ENCODE assay signal across 8 mouse cellular contexts in the genomic region with DNA sequence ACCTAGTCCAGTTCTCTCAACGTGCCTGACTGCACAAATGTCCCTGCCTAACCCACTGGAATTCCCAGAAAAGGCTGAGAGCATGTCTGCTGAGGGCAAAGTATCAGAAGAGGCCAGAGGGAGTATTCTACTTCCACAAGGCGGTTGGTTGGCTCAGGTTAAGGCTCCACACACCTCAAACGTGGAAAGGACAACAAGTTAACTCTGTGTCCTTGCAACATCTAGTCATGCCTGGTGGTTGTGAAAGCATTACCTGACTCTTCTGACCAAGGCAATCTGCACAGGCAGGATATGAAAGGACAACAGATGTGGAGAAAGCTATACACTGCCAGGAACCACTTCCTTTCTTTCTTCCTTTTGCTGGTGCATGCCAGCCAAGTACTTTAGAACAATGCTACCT. TPM values are rescaled to one million over a fixed set of nuclear protein-coding genes. Genes with fewer than 3 reads are reported as not detected.
DNase-seq lines count a peak whose midpoint lies in the region; ATAC-seq and TF ChIP-seq lines count a peak whose summit lies in the region.

No protein-coding gene starts in this region.

- no peaks in the 10 kb centered on the region for H3K4me1 ChIP-seq in hindbrain, postnatal 0 days (ENCODE audit: insufficient read depth, low read length)
- peaks cover 5% of the 10 kb centered on the region; the same call in 1 of the 2 replicates for H3K4me1 ChIP-seq in hindbrain, embryonic 12.5 days
- H3K4me1 ChIP-seq in kidney, embryonic 15.5 days = peaks cover 20% of the 10 kb centered on the region

- H3K9ac ChIP-seq in hindbrain, postnatal 0 days (replicated peaks; ENCODE audit: low read length) = no peak overlapping the region
- no peak overlapping the region for H3K9ac ChIP-seq in hindbrain, embryonic 12.5 days
- no peak overlapping the region for H3K9ac ChIP-seq in kidney, embryonic 15.5 days

- peak overlapping the region; percentile 99; the same call in 1 of the 2 replicates for H3K4me2 ChIP-seq in hindbrain, postnatal 0 days (ENCODE audit: low read depth, low read length)
- H3K4me2 ChIP-seq in hindbrain, embryonic 12.5 days (replicated peaks) = no peak overlapping the region
- peak overlapping the region; percentile 96; the same call in 1 of the 2 replicates for H3K4me2 ChIP-seq in kidney, embryonic 15.5 days

- H3K36me3 ChIP-seq in hindbrain, postnatal 0 days (ENCODE audit: insufficient read depth, low read length) = no peaks in the 10 kb centered on the region
- no peaks in the 10 kb centered on the region for H3K36me3 ChIP-seq in hindbrain, embryonic 12.5 days
- H3K36me3 ChIP-seq in kidney, embryonic 15.5 days = no peaks in the 10 kb centered on the region

- no peak for ATAC-seq in hindbrain, postnatal 0 days
- ATAC-seq in hindbrain, embryonic 12.5 days (ENCODE audit: low FRiP score) = no peak
- 0 out of 2 replicates have a peak, but pooled peaks have one; percentile 13 for ATAC-seq in common myeloid progenitor, adult 5-6 weeks (replicated peaks; ENCODE audit: low read depth, poor library complexity, severe bottlenecking)
- no peak for ATAC-seq in kidney, embryonic 15.5 days (replicated peaks; ENCODE audit: low FRiP score)
- 0 out of 2 replicates have a peak, but pooled peaks have one; percentile 21 for ATAC-seq in megakaryocyte, adult 5-6 weeks (ENCODE audit: poor library complexity, severe bottlenecking)

- TF ChIP-seq CTCF in hindbrain, postnatal 0 days (IDR thresholded peaks at IDR 0.05; ENCODE audit: low read depth) = no peak

- no peak for DNase-seq in hindbrain, postnatal 0 days (ENCODE audit: low spot score)
- no peak for DNase-seq in frontal cortex, postnatal 25 days (ENCODE audit: low spot score in 2 of 2)
- DNase-seq in ovary, postnatal 14 days (ENCODE audit: low spot score) = no peak
- DNase-seq in T-cell, adult 2 months (ENCODE audit: low spot score) = no peak

- no peak overlapping the region for H3K4me3 ChIP-seq in hindbrain, postnatal 0 days (ENCODE audit: low read length)
- no peak overlapping the region for H3K4me3 ChIP-seq in hindbrain, embryonic 12.5 days
- no peak overlapping the region for H3K4me3 ChIP-seq in kidney, embryonic 15.5 days (replicated peaks)

- no peak overlapping the region for H3K27ac ChIP-seq in hindbrain, postnatal 0 days
- no peak overlapping the region for H3K27ac ChIP-seq in hindbrain, embryonic 12.5 days
- H3K27ac ChIP-seq in kidney, embryonic 15.5 days = 0 out of 2 replicates have a peak overlapping the region, but pooled peaks have one; percentile 6

- no peaks in the 10 kb centered on the region for H3K9me3 ChIP-seq in hindbrain, postnatal 0 days (ENCODE audit: low read length)
- H3K9me3 ChIP-seq in hindbrain, embryonic 12.5 days (replicated peaks) = no peaks in the 10 kb centered on the region
- no peaks in the 10 kb centered on the region for H3K9me3 ChIP-seq in kidney, embryonic 15.5 days (replicated peaks)

- WGBS in hindbrain, postnatal 0 days = 77% methylated on average over 3 of the region's 3 CpGs
- 64% methylated on average over 3 of the region's 3 CpGs for WGBS in hindbrain, embryonic 12.5 days
- 58% methylated on average over 3 of the region's 3 CpGs for WGBS in kidney, embryonic 15.5 days

- no peaks in the 10 kb centered on the region for H3K27me3 ChIP-seq in hindbrain, postnatal 0 days (ENCODE audit: insufficient read depth, low read length)
- H3K27me3 ChIP-seq in hindbrain, embryonic 12.5 days = peaks cover 14% of the 10 kb centered on the region
- no peaks in the 10 kb centered on the region for H3K27me3 ChIP-seq in kidney, embryonic 15.5 days

RNA-seq across cellular contexts. Expression of gene Fah, which starts 2.0 kb away (rescaled TPM):
- 17.6 and 20.8 TPM in 2 replicates for total RNA-seq in hindbrain, postnatal 0 days (2014; rRNA removed)
- 14.3 and 14.9 TPM in 2 replicates for polyA plus RNA-seq in hindbrain, postnatal 0 days (2015; fragmentation: Nextera tagmentation; extraction: Ambion mirVana)
- 3.8 and 4.3 TPM in 2 replicates for polyA plus RNA-seq in hindbrain, embryonic 12.5 days (2016; fragmentation: Nextera tagmentation; extraction: Ambion mirVana)
- total RNA-seq in common myeloid progenitor, adult 5-6 weeks (2017) = 0.50 and 2.0 TPM in 2 replicates
- polyA plus RNA-seq in kidney, embryonic 15.5 days (2015; fragmentation: Nextera tagmentation; extraction: Ambion mirVana) = 8.9 and 11.3 TPM in 2 replicates
- total RNA-seq in megakaryocyte, adult 5-6 weeks (2015) = not detected in 2 replicates
- 0.77 TPM in 1 of 2 replicates, not detected in the other for total RNA-seq in megakaryocyte, adult 5-6 weeks (2017)

Comparison
In these comparisons a context has a peak if more than half of its experiments do, and no peak if none do; other contexts are left out.
1. ATAC-seq: peak in common myeloid progenitor, adult 5-6 weeks (single experiment) and megakaryocyte, adult 5-6 weeks (single experiment); none in hindbrain, postnatal 0 days (single experiment), hindbrain, embryonic 12.5 days (single experiment) and kidney, embryonic 15.5 days (single experiment).